ENCODE assay signal across 9 mouse cellular contexts in genomic region chr1:90225603-90226254, GRCm38 (mm10). TPM values are rescaled to one million over a fixed set of nuclear protein-coding genes. Genes with fewer than 3 reads are reported as not detected.
A peak's percentile ranks its signal among the peaks of the same experiment; 100 is the strongest.
DNase-seq lines count a peak whose midpoint lies in the region; ATAC-seq and TF ChIP-seq lines count a peak whose summit lies in the region.
"Had no signal": no experiment of that assay in that cellular context is flagged by ENCODE, and none has a peak within 500 bp of the region (broad histone marks: within the 10 kb centered on the region; RNA-seq: fewer than 3 reads in every experiment).

No protein-coding gene starts in this region.

- no peak overlapping the region for H3K9ac ChIP-seq in kidney, embryonic 14.5 days (ENCODE audit: low read depth, low read length)
- H3K9ac ChIP-seq: neural tube, embryonic 13.5 days had no signal

- no peaks in the 10 kb centered on the region; the same call in 1 of the 2 replicates for H3K27me3 ChIP-seq in kidney, embryonic 14.5 days (ENCODE audit: control insufficient read depth, insufficient read depth, low read length)
- no peaks in the 10 kb centered on the region for H3K27me3 ChIP-seq in myocyte (ENCODE audit: control insufficient read depth, insufficient read depth, insufficient read length)
- H3K27me3 ChIP-seq: neural tube, embryonic 13.5 days had no signal

- H3K27ac ChIP-seq in kidney, embryonic 14.5 days (ENCODE audit: low read depth, low read length) = no peak overlapping the region
- H3K27ac ChIP-seq: neural tube, embryonic 13.5 days had no signal

- DNase-seq in adrenal gland, adult 2 months = peak; percentile 58
- no peak for DNase-seq in adrenal gland, postnatal 4 days (ENCODE audit: low spot score in 2 of 2)
- DNase-seq in heart, adult 11 months = peak; percentile 97
- no peak for DNase-seq in right cerebral cortex, postnatal 25 days
- no peak for DNase-seq in cerebellum, adult 11-12 months
- DNase-seq in liver = no peak

- ATAC-seq in kidney, embryonic 14.5 days (ENCODE audit: low FRiP score, low TSS enrichment) = peak; percentile 43; the same call in 1 of the 2 replicates

- peaks cover 25% of the 10 kb centered on the region; the same call in 1 of the 2 replicates for H3K4me1 ChIP-seq in kidney, embryonic 14.5 days (ENCODE audit: control insufficient read depth, insufficient read depth, low read length)

- WGBS in kidney, embryonic 14.5 days = 46% methylated on average over 9 of the region's 9 CpGs

- no peak overlapping the region for H3ac ChIP-seq in myocyte (ENCODE audit: control insufficient read depth, insufficient read length)

- no peaks in the 10 kb centered on the region for H3K79me2 ChIP-seq in myocyte (ENCODE audit: control insufficient read depth, insufficient read depth)

- H3K36me3 ChIP-seq in kidney, embryonic 14.5 days (ENCODE audit: control insufficient read depth, insufficient read depth, low read length) = no peaks in the 10 kb centered on the region
- H3K36me3 ChIP-seq in myocyte (ENCODE audit: control insufficient read depth, insufficient read depth) = no peaks in the 10 kb centered on the region
- H3K36me3 ChIP-seq: neural tube, embryonic 13.5 days had no signal

- no peak overlapping the region for H3K4me2 ChIP-seq in kidney, embryonic 14.5 days (replicated peaks; ENCODE audit: low read depth, low read length)
- peak overlapping the region; percentile 66 for H3K4me2 ChIP-seq in myocyte (ENCODE audit: low read depth)
- H3K4me2 ChIP-seq: neural tube, embryonic 13.5 days had no signal

- TF ChIP-seq POLR2A in myocyte (IDR thresholded peaks at IDR 0.05; ENCODE audit: insufficient read length, low read depth) = no peak

- H3K9me3 ChIP-seq in kidney, embryonic 14.5 days (ENCODE audit: control insufficient read depth, low read length) = no peaks in the 10 kb centered on the region
- H3K9me3 ChIP-seq: neural tube, embryonic 13.5 days had no signal

- no peak overlapping the region for H3K4me3 ChIP-seq in kidney, embryonic 14.5 days (ENCODE audit: low read length)
- H3K4me3 ChIP-seq in myocyte = no peak overlapping the region
- H3K4me3 ChIP-seq: neural tube, embryonic 13.5 days had no signal

TF ChIP-seq in myocyte, 11 proteins besides CTCF, POLR2A, EP300 and RAD21:
- TF ChIP-seq MYOG (IDR thresholded peaks at IDR 0.05; ENCODE audit: control insufficient read depth in 1 of 3, insufficient read depth in 1 of 3, insufficient read length in 2 of 3, low read depth in 2 of 3) (no peak), USF1 (IDR thresholded peaks at IDR 0.05; ENCODE audit: low read depth) (no peak), MYOD1 (IDR thresholded peaks at IDR 0.05; ENCODE audit: control insufficient read depth in 1 of 3, insufficient read length in 2 of 3, low read depth in 2 of 3) (no peak), TCF12 (IDR thresholded peaks at IDR 0.05; ENCODE audit: insufficient read depth, poor library complexity, severe bottlenecking) (no peak), TCF3 (IDR thresholded peaks at IDR 0.05; ENCODE audit: insufficient read length, low read depth) (no peak), CEBPB (IDR thresholded peaks at IDR 0.05; ENCODE audit: insufficient read depth, poor library complexity, severe bottlenecking) (no peak), E2F4 (IDR thresholded peaks at IDR 0.05; ENCODE audit: insufficient read depth) (no peak), MAX (IDR thresholded peaks at IDR 0.05; ENCODE audit: low read depth) (no peak), SRF (IDR thresholded peaks at IDR 0.05; ENCODE audit: control insufficient read depth, insufficient read length, low read depth) (no peak)

RNA-seq across cellular contexts. Expression of gene Ackr3, which starts 21.9 kb away (rescaled TPM):
- total RNA-seq in adrenal gland, adult 2 months (2021) = 100 to 1,000 TPM in 1 of 2 experiments, 10 to 100 TPM in 1; 90.5 to 175 TPM
- polyA plus RNA-seq in adrenal gland, adult 2 months (2012; rRNA removed) = 246 and 317 TPM in 2 replicates
- 10 to 100 TPM; 19.5 to 22.2 TPM for total RNA-seq in adrenal gland, postnatal 4 days (2021)
- polyA plus RNA-seq in kidney, embryonic 14.5 days (2014; fragmentation: Nextera tagmentation; extraction: Ambion mirVana) = 50.5 and 56.4 TPM in 2 replicates
- polyA plus RNA-seq in myocyte (2012; fragmentation: generic; extraction: Trizol) = 10.8 TPM

Comparison
In these comparisons a context has a peak if more than half of its experiments do, and no peak if none do; other contexts are left out.
1. DNase-seq: peak in adrenal gland, adult 2 months (single experiment) and heart, adult 11 months (single experiment); none in adrenal gland, postnatal 4 days (0 of 2), right cerebral cortex, postnatal 25 days (single experiment), cerebellum, adult 11-12 months (single experiment) and liver (single experiment).